Mouse (Mus musculus): Measurements from ENCODE around the gene Rpl26.

GRCm38 (mm10) chr11:68914566-68914965 lies 13.2 kb downstream of the Rpl26 start:
- no peak for TF ChIP-seq CTCF (IDR thresholded peaks at IDR 0.05; ENCODE audit: low read depth, low read length)
- no peak for TF ChIP-seq POLR2A (IDR thresholded peaks at IDR 0.05; ENCODE audit: borderline replicate concordance, low read depth, low read length)

Measured in bone marrow macrophage, adult 2 months (primary cell).